Mouse (Mus musculus): ENCODE data around the gene Sptssb.

GRCm38 (mm10) chr3:69877538-69877937 lies 17.8 kb upstream of the Sptssb start:
- TF ChIP-seq POLR2A (IDR thresholded peaks at IDR 0.05; ENCODE audit: control insufficient read depth, low read depth, low read length) (no peak), CTCF (IDR thresholded peaks at IDR 0.05; ENCODE audit: control insufficient read depth, insufficient read depth, insufficient replicate concordance, low read depth, low read length) (no peak)

Measured in testis, adult 2 months (tissue).